Mouse (Mus musculus) erythroblast, embryonic 14.5 days (primary cell): ENCODE measurements around the gene Dennd1b. TPM values are rescaled to one million over a fixed set of nuclear protein-coding genes. Genes with fewer than 3 reads are reported as not detected.
A peak's percentile ranks its signal among the peaks of the same experiment; 100 is the strongest.

Experiments
- H3K27me3 ChIP-seq: 2 replicates; pipeline ENCODE4 v1.6.1; 2012; ENCODE audit warnings: inconsistent platforms; ENCODE audit not compliant: control insufficient read depth
- H3K36me3 ChIP-seq: 2 replicates; pipeline ENCODE4 v1.6.1; 2012; ENCODE audit warnings: mild to moderate bottlenecking, inconsistent platforms; ENCODE audit not compliant: control insufficient read depth
- H3K4me1 ChIP-seq: 2 replicates; pipeline ENCODE4 v1.6.1; 2012; ENCODE audit warnings: inconsistent platforms; ENCODE audit not compliant: control insufficient read depth
- H3K4me3 ChIP-seq: replicated peaks from 2 replicates; pipeline ENCODE3; 2012; ENCODE audit warnings: moderate library complexity, mild to moderate bottlenecking, inconsistent platforms
- H3K9me3 ChIP-seq: 2 replicates; pipeline ENCODE4 v1.6.1; 2012; ENCODE audit warnings: low read length, inconsistent platforms, mixed read lengths; ENCODE audit not compliant: control insufficient read depth
- GATA1 ChIP-seq: IDR thresholded peaks from 2 replicates; pipeline ENCODE4 v1.6.1; 2012; ENCODE audit warnings: low read length, inconsistent platforms, mixed read lengths
- TAL1 ChIP-seq: IDR thresholded peaks from 3 replicates; pipeline ENCODE4 v1.6.1; 2012; ENCODE audit warnings: low read length, inconsistent platforms, mixed read lengths
- polyA plus RNA-seq: library from polyadenylated mRNA; stranded (reverse); fragments of >175 nt; gene quantifications from 2 replicates; pipeline ENCODE4 v1.2.3, GENCODE M21; 2012

The Dennd1b gene
- polyA plus RNA-seq, 1 experiment: not detected

DNA sequence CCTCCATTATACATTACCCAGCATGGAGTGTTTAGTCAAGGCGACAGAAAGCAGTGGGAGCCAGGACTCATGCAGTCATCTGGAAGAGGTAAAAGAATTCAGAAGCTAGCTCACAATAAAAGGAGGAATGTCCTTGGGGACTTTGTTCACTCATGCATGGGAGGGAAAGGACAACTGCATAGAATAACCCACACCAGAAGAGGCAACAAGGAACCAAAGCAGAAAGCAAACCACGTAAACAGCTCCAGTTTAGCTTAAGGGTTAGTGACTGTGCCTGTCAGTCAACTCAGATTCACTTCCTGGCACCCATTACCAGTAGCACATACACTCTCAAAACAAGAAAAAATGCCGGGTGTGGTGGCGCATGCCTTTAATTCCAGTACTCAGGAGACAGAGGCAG, 6.1 kb upstream of the Dennd1b start:
- Histone ChIP-seq H3K27me3 (no peaks in the 10 kb centered on the region), H3K9me3 (no peaks in the 10 kb centered on the region), H3K4me1 (no peaks in the 10 kb centered on the region), H3K4me3 (no peak overlapping the region), H3K36me3 (no peaks in the 10 kb centered on the region)
- TF ChIP-seq GATA1: no peak
- no peak for TF ChIP-seq TAL1

DNA sequence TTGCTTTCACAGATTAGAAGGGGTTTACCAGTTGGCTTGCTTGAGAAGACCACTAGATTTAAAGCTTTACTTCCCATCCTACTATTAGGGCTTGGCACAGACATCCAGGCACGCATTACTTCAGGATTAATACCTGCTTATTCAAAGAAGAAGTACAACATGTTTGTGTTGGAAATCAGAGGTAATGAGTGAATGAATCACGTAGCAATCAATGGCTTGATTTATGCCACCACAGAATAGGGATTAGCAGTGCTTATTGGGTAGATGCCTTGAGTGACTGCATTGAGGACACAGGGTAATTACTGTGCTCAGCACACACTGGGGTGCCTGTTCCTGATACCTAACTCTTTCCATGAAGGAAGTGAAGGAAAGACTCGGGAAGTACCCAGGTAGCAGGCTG, 4.4 kb upstream of the Dennd1b start:
- no peak for TF ChIP-seq GATA1
- no peak for TF ChIP-seq TAL1
- Histone ChIP-seq H3K27me3 (peaks cover 6% of the 10 kb centered on the region), H3K4me1 (peaks cover 9% of the 10 kb centered on the region), H3K36me3 (no peaks in the 10 kb centered on the region), H3K4me3 (no peak overlapping the region), H3K9me3 (no peaks in the 10 kb centered on the region)

DNA sequence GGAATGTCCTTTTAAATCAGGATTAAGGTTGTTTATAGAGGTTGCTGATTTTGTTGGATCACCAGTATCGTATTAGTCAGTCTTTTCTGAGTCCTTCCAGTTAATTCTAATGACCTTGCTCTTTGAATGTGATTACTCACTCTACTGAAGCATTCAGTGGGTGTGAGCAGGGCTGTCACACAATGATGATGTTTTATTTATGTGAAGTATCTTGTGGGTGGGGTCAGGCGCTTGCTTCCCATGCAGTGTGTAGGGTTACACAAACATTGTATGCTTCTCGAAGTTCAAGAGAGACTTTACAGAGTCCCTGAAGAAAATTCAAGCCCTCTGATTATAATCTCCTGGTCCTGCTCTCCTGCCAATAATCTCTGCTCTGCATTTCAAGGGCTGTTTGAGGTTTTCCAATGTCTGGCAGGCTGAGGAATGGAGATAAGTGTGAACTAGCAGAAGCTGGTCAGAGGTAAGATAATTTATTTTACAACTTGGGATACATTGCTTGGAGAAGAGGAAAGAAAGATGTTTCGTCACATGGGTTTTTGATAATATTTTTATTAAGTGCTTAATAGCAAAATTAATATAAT, 3.2 kb upstream of the Dennd1b start:
- no peaks in the 10 kb centered on the region for H3K9me3 ChIP-seq
- H3K27me3 ChIP-seq: peaks cover 6% of the 10 kb centered on the region
- TF ChIP-seq TAL1 (no peak), GATA1 (no peak)
- H3K4me3 ChIP-seq: no peak overlapping the region
- peaks cover 11% of the 10 kb centered on the region for H3K4me1 ChIP-seq
- no peaks in the 10 kb centered on the region for H3K36me3 ChIP-seq

DNA sequence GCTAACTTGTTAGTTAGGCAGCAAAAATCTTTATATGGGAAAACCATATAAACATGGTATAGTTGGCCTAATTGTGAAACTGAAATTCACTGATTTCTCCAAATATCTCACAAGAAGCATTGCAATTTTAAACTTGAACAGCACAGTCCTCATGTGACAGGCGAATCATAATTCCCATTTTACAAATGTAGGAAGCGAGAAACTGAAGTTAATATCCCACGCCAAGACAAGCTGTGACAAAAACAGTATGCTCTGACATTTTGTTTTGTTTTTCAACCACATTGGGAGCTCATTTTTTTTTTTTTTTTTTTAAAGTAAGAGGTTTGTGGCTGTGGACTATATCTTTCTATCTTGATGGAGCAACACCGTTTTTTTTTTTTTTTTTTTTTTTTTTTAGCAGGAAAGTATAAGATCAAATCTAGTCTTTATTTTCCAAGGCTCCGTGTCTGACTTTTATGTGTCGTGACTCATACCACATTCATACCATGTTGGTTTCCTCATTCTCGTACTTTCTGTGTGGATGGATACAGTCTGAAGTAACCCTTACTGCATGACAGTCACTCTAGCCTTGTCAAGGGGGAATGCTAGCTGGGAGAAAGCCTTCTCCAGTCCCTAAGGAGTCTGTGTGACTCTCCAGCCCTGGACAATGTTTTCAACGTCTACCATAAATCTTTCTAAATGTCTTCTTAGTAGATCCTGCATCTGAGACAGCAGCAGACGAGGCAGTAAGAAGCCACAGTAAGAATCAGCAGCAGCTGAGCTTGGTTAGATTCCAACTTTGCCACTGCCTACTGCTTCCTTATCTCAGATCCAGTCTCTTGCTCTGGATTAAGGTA, 751 bp upstream of the Dennd1b start:
- Histone ChIP-seq H3K9me3 (no peaks in the 10 kb centered on the region), H3K4me1 (peaks cover 16% of the 10 kb centered on the region), H3K36me3 (no peaks in the 10 kb centered on the region), H3K4me3 (peak overlapping the region; percentile 80), H3K27me3 (peaks cover 6% of the 10 kb centered on the region)
- no peak for TF ChIP-seq GATA1
- TF ChIP-seq TAL1: no peak

DNA sequence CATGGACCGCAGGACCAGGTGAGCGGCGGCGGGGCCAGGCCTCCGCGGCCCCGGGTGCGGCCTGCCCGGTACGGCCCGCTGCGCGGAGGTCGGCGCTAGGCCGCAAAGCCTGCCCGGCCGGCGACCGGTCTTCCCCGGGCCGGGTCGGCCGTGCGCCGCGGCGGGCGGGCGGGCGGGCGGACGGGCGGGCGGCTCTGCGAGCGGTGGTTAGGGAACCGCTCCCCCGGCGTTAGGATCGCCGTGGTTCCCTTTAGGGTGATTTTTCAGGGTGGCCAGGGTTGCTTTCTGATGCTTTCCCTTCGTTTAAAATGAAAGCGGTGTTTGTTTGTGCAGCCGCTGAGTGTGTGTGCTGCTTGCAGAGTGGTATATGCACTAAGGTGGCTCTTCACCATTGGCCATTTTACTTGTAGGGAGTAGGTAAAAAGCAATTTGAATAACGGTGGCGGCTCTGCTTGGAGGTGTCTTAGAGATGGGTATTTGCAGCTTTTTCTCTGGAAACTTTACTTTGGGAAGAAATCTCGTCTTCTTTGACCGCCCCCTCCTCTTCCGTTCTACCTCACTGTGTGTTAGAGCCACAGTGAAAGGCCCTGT, 728 bp downstream of the Dennd1b start:
- Histone ChIP-seq H3K4me3 (peak overlapping the region; percentile 80), H3K4me1 (peaks cover 16% of the 10 kb centered on the region), H3K36me3 (peaks cover 3% of the 10 kb centered on the region; the same call in 1 of the 2 replicates), H3K27me3 (peaks cover 6% of the 10 kb centered on the region), H3K9me3 (no peaks in the 10 kb centered on the region)
- TF ChIP-seq GATA1: no peak
- TF ChIP-seq TAL1: no peak

DNA sequence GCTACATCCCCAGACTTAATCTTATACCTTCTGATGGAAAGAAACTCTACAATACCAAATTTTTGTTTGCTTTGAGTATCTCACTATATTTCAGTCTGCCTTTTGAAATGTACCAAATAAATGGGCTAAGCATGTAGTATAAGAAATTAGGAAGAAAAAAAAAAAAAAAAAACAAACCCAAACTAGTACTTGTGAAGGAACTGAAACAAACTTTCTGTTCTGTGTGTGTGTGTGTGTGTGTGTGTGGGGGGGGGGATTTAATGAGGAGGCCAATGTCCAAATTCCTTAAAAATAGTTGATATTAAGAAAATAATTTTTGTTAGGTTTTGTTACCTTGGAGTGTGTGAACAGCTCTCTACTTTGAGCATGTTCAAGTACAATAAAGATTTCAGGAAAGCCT, 1.8 kb downstream of the Dennd1b start:
- Histone ChIP-seq H3K4me1 (peaks cover 16% of the 10 kb centered on the region), H3K36me3 (peaks cover 3% of the 10 kb centered on the region; the same call in 1 of the 2 replicates), H3K4me3 (no peak overlapping the region), H3K9me3 (no peaks in the 10 kb centered on the region), H3K27me3 (peaks cover 6% of the 10 kb centered on the region)
- no peak for TF ChIP-seq GATA1

DNA sequence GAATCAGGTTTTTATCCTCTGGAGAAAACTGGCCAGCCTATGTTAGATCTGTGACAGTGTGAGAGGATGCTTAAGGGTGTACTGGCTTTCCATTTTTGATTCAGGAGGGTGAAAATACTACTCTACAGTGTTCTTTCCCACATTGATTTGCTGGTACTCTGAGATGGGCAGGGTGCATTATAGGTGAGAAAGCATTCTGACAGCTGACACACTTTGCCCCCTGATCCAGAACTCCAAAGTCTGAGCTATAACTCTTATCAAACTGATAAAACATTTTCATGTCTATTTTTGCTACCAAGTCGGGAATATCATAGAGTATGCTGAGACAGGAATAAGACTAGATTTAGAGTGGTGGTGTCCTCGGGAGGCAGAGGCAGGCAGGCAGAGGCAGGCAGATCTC, 2.3 kb downstream of the Dennd1b start:
- Histone ChIP-seq H3K36me3 (peaks cover 3% of the 10 kb centered on the region; the same call in 1 of the 2 replicates), H3K4me3 (no peak overlapping the region), H3K27me3 (peaks cover 6% of the 10 kb centered on the region), H3K9me3 (no peaks in the 10 kb centered on the region), H3K4me1 (peaks cover 16% of the 10 kb centered on the region)
- TF ChIP-seq TAL1 (no peak), GATA1 (no peak)

DNA sequence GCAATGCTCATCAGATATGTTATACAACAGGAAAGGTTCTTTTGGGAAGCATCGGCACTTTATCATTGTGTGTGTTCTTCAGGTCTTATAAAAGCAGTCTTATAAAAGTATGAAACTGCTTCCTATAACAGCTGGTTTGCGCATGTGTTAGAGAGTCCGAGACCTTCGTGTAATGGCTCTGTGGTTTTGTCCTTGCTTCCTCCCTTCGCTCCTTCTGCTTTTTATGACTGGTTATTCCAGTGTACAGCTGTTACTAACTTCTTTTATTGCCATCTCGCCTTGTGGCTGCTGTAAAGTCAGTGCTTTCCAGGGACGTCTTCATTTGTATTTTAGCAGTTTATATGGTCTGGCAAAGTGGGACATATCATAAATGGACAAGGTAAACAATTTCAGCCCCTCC, 4.2 kb downstream of the Dennd1b start:
- no peak overlapping the region for H3K4me3 ChIP-seq
- TF ChIP-seq TAL1 (no peak), GATA1 (no peak)
- peaks cover 16% of the 10 kb centered on the region for H3K4me1 ChIP-seq
- H3K36me3 ChIP-seq: peaks cover 3% of the 10 kb centered on the region; the same call in 1 of the 2 replicates
- H3K9me3 ChIP-seq: no peaks in the 10 kb centered on the region
- H3K27me3 ChIP-seq: peaks cover 6% of the 10 kb centered on the region

DNA sequence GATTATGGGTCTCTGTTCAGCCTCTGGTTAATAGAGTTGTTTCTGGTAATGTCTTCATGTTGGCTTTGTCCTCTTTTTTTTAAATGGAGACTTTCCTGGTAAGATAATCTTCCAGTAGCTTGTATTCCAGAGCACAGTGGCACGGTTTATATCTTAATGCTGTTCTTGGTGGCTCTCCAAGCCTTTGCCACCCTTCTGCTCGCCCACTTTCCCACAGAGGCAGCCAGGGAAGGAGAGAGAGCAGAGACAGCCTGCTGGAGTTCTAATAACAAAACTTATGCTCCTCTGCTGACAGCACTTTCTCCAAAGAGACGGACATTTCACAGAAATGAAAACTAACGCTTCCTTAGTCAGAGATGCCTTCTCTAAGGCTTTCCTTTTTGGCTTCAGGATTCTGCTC, 6.8 kb downstream of the Dennd1b start:
- peaks cover 7% of the 10 kb centered on the region; the same call in 1 of the 2 replicates for H3K4me1 ChIP-seq
- no peak for TF ChIP-seq TAL1
- no peak for TF ChIP-seq GATA1
- peaks cover 3% of the 10 kb centered on the region; the same call in 1 of the 2 replicates for H3K36me3 ChIP-seq

More for the DNA sequence above, 6.8 kb downstream of the Dennd1b start:
- no peaks in the 10 kb centered on the region for H3K27me3 ChIP-seq
- no peaks in the 10 kb centered on the region for H3K9me3 ChIP-seq
- no peak overlapping the region for H3K4me3 ChIP-seq
